Mouse (Mus musculus): Measurements from ENCODE around the gene Cdx2. TPM values are rescaled to one million over a fixed set of nuclear protein-coding genes. Genes with fewer than 3 reads are reported as not detected.

Cdx2 gene
- total RNA-seq, 4 experiments from 2014 or later = not detected

DNA sequence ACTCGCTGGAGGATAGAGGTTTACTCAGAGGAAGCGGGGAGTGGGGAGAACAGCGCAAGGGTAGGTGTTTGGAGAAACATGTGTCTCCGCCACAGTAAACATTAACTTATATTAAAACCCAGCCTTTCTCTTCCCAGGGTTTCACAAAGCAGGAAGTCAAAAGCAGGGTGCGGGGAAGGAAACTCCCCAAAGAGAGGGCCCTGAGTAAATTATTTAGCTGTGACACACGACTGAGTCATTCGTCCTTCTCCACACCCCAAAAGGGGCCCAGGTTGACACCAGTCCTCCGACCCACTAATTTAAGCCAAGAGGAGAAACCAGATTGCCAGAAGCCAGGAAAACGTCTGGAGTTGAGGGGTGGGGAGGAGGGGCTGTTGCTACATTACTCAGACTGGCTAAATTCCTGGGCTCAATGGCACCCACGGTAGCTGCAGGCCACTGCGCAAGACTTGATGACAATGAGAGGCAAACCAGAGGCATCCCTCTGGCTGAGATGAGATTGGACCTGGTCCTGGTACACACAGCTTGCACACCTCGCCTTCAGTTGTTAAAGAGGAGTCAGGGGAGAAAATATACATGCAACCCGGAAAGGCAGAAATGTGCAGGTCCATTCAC lies 14.5 kb downstream of the Cdx2 start:
- DNase-seq (ENCODE audit: low spot score) = no peak

DNA sequence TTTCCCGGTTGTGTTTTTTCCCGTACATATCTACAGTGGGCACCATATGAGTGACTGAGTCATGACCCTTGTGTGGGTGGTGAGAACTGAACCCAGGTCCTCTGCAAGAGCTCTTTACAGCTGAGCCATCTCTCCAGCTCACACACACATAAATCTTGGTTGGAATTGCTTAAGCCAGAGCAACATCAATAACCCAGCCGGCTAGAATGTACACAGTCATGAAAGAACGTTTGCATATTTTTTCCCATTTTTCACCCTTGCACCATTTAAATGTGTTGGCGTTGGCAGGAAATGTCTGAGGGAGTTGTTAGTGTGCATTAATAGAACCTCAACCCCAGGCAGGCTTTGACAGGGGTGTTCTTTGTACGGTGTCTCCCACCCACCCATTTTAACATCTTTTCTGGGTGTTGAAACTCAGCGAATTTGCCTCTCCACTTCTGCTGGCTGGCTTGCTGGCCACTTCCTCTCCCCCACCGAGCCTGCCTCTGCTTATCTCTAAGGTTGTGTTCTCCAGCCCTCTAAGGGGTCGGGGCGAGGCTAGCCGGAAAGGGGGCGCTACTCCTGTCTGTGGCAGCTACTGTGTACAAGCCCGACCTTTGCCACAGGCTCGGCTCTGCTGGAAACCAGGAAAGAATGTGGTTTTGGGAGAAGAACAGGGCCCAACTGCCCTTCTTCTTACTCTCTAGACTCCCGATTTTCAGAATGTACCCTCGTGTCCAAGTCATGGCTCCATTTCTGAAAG lies 15.1 kb downstream of the Cdx2 start:
- no peak for DNase-seq (ENCODE audit: low spot score)

- DNase-seq (ENCODE audit: low spot score) = no peak
Observed at GRCm38 (mm10) chr5:147284365-147284764, 22.7 kb downstream of the Cdx2 start.

DNA sequence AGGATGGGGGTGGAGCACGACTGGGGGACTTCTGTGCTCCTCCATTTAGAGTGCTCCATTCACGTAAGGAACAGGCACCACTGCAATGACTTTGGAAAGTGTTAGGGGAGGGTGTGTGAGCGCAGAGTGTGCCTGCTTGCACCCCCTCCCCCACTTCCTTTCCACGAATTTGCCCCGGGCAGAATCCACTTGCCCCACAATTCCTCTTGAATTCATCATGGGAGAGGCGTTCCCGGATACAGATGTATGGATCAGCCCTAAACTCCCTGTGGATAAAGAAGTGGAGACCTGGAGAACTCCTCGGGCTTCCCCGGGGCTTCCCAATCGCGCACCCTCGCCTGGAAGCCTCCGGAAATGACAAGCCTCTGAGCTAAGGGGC lies 29.5 kb downstream of the Cdx2 start:
- DNase-seq (ENCODE audit: low spot score) = no peak

GRCm38 (mm10) chr5:147276701-147277546 lies 30.1 kb downstream of the Cdx2 start:
- no peak for DNase-seq (ENCODE audit: low spot score)

- DNase-seq (ENCODE audit: low spot score) = no peak
Observed at GRCm38 (mm10) chr5:147275761-147276160, 31.3 kb downstream of the Cdx2 start.

GRCm38 (mm10) chr5:147274174-147275141 lies 32.6 kb downstream of the Cdx2 start:
- DNase-seq (ENCODE audit: low spot score) = no peak

GRCm38 (mm10) chr5:147272808-147273345 lies 34.2 kb downstream of the Cdx2 start:
- no peak for DNase-seq (ENCODE audit: low spot score)

- no peak for DNase-seq (ENCODE audit: low spot score)
Observed at GRCm38 (mm10) chr5:147272046-147272807, 34.8 kb downstream of the Cdx2 start.

GRCm38 (mm10) chr5:147270673-147271655 lies 36.1 kb downstream of the Cdx2 start:
- DNase-seq (ENCODE audit: low spot score) = no peak

- no peak for DNase-seq (ENCODE audit: low spot score)
Observed at GRCm38 (mm10) chr5:147269926-147270672, 37.0 kb downstream of the Cdx2 start, which contains the start of gene Pdx1. Gene Pdx1, plus strand, starts transcription at chr5:147269959.

GRCm38 (mm10) chr5:147269371-147269770 lies 37.7 kb downstream of the Cdx2 start:
- DNase-seq (ENCODE audit: low spot score) = no peak

- DNase-seq (ENCODE audit: low spot score) = no peak
Observed at GRCm38 (mm10) chr5:147268728-147269127, 38.3 kb downstream of the Cdx2 start.

DNA sequence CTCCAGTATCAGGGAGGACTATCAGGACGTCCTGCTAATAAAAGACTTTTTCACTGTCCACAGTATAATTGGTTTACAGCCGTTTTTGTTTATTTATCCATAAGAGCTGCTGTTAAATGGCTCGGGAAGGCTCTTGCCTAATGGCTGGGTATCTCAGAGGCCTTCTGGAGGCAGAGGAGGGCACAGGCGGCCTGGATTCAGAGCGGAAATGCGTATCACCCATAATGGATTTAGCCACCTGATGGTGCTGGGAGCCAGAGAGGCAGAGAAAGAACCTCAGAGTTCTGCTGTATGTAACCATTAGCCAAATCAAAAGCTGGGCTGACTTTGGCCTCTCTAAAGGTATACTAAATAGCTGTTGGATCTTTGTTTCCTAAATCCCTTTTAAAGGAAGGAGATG lies 39.6 kb downstream of the Cdx2 start:
- no peak for DNase-seq (ENCODE audit: low spot score)

DNA sequence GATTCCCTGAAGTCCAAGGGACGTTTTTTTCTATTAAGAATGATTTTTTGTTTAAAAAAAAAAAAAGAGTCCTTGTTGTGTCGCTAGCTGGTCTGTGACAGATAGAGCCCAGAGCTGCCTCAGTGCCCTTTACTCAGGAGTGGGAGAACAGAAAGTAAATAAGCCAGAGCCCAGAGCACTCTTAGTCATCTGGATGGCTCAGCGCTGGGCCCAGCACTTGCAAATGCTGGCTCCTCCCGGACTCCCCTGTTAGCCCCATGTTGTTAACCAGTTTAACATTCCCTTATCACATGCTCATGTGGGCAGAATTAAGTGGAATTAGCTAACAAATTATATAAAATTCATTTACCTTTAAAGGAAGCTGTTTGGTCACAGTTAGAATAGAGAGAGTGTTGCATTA lies 43.1 kb downstream of the Cdx2 start:
- no peak for DNase-seq (ENCODE audit: low spot score)

DNA sequence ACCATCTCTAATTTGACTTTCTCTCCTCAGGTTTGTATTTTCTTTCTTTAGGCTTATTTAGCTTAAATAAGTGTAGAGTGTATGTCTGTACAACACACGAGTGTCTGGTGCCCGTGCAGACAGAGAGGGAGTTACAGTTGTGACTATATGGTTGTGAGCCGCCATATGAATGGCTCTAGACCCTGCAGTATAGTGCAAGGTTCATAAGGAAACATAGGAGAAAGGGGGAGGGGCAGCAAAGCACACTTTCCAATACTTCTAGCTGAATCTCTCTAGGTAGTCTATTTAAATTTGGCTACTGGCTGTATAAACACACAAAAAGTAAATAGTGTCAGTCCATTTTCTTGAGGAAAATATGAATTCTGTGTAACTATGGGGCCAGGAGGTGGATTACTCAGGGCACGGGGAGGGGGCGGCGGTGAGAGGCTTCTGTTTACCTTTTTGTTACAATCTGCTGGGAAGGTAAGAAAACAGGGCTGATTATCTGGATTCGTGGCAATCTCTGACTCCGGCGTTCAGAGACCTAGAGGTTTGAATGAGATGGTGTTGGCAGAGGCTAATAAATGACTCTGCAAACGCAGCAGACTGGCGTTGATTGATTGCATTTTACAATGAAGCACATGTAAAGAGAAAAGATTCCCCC lies 45.0 kb downstream of the Cdx2 start:
- no peak for DNase-seq (ENCODE audit: low spot score)

DNA sequence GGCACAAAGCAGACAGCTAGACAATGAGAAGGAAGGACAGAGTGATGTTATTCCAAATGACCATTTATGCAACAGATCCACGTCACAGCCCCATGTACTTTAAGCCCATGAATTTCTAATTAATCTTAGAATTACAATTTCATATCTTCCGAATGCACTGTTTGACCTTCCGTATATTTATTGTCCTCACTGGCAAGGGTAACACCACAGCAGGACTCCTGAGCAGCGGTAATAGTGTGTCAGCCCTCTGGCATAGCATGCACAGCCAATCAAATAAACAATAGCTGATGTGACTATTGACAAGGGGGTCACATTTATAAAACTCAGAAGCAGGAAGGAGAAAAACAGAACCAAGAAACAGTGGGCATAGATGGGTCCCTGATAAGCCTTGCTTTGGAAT lies 46.3 kb downstream of the Cdx2 start:
- no peak for DNase-seq (ENCODE audit: low spot score)

DNA sequence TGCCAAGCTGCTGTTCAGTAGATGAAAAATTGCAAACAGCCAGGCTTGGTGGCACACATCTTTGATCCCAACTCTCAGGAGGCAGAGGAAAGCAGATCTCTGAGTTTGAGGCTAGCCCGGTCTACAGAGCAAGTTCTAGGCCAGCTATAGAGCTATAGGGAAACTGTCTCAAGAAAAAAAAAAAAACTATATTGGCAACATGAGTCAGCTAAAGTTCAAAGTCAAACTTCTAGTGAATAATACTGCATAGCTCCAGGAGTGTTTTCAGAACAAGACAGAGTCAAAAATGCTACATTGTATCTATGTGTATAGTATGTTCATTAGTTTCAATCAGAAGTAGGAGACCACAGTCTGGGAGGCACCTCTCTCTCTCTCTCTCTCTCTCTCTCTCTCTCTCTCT lies 46.9 kb downstream of the Cdx2 start:
- no peak for DNase-seq (ENCODE audit: low spot score)
